Mouse (Mus musculus): ENCODE data around the gene E2f1. TPM values are rescaled to one million over a fixed set of nuclear protein-coding genes. Genes with fewer than 3 reads are reported as not detected.

Gene E2f1
- polyA plus RNA-seq, 1 experiment from 2014 or later, result 9.6 TPM

GRCm38 (mm10) chr2:154600586-154600985, 30.9 kb upstream of the E2f1 start:
- Histone ChIP-seq H3K27me3 (ENCODE audit: insufficient read depth, low read length) (no peaks in the 10 kb centered on the region), H3K4me2 (ENCODE audit: low read length) (no peak overlapping the region), H3K36me3 (ENCODE audit: insufficient read depth, low read length) (no peaks in the 10 kb centered on the region; the same call in 1 of the 2 replicates), H3K4me3 (replicated peaks; ENCODE audit: low read depth, low read length) (no peak overlapping the region), H3K9ac (ENCODE audit: low read depth, low read length) (no peak overlapping the region), H3K27ac (no peak overlapping the region), H3K9me3 (replicated peaks; ENCODE audit: low read length) (no peaks in the 10 kb centered on the region), H3K4me1 (replicated peaks; ENCODE audit: insufficient read depth, low read length) (peaks cover 13% of the 10 kb centered on the region; the same call in 1 of the 2 replicates)
- DNase-seq (ENCODE audit: low spot score), result no peak
- WGBS, result 73% methylated on average over 6 of the region's 6 CpGs
- no peak for ATAC-seq (replicated peaks; ENCODE audit: low FRiP score, low read depth)
- peak; percentile 41 for TF ChIP-seq CTCF (IDR thresholded peaks at IDR 0.05; ENCODE audit: low read depth)

- Histone ChIP-seq H3K4me3 (replicated peaks; ENCODE audit: low read depth, low read length) (no peak overlapping the region), H3K4me2 (ENCODE audit: low read length) (no peak overlapping the region), H3K36me3 (ENCODE audit: insufficient read depth, low read length) (peaks cover 14% of the 10 kb centered on the region), H3K9ac (ENCODE audit: low read depth, low read length) (no peak overlapping the region), H3K27ac (no peak overlapping the region), H3K27me3 (ENCODE audit: insufficient read depth, low read length) (no peaks in the 10 kb centered on the region), H3K9me3 (replicated peaks; ENCODE audit: low read length) (no peaks in the 10 kb centered on the region), H3K4me1 (replicated peaks; ENCODE audit: insufficient read depth, low read length) (0 out of 2 replicates have a peak, but pooled peaks cover under 1% of the 10 kb centered on the region)
- no peak for TF ChIP-seq CTCF (IDR thresholded peaks at IDR 0.05; ENCODE audit: low read depth)
- DNase-seq (ENCODE audit: low spot score) (no peak), ATAC-seq (replicated peaks; ENCODE audit: low FRiP score, low read depth) (no peak)
- WGBS, result 93% methylated on average over 3 of the region's 3 CpGs
These were observed 27.7 kb upstream of the E2f1 start for GRCm38 (mm10) chr2:154597399-154597798.

- H3K9ac ChIP-seq (ENCODE audit: low read depth, low read length), result no peak overlapping the region
- no peak overlapping the region for H3K4me2 ChIP-seq (ENCODE audit: low read length)
- DNase-seq (ENCODE audit: low spot score) (no peak), ATAC-seq (replicated peaks; ENCODE audit: low FRiP score, low read depth) (no peak)
- WGBS, result 61% methylated on average over 5 of the region's 5 CpGs
- H3K9me3 ChIP-seq (replicated peaks; ENCODE audit: low read length), result no peaks in the 10 kb centered on the region
- H3K27ac ChIP-seq, result no peak overlapping the region
- peaks cover 14% of the 10 kb centered on the region for H3K36me3 ChIP-seq (ENCODE audit: insufficient read depth, low read length)
- TF ChIP-seq CTCF (IDR thresholded peaks at IDR 0.05; ENCODE audit: low read depth), result no peak
- H3K4me1 ChIP-seq (replicated peaks; ENCODE audit: insufficient read depth, low read length), result no peaks in the 10 kb centered on the region
- H3K4me3 ChIP-seq (replicated peaks; ENCODE audit: low read depth, low read length), result no peak overlapping the region
- no peaks in the 10 kb centered on the region for H3K27me3 ChIP-seq (ENCODE audit: insufficient read depth, low read length)
These were observed 26.1 kb upstream of the E2f1 start for GRCm38 (mm10) chr2:154595775-154596174.

- no peak overlapping the region for H3K9ac ChIP-seq (ENCODE audit: low read depth, low read length)
- peak; percentile 69 for TF ChIP-seq CTCF (IDR thresholded peaks at IDR 0.05; ENCODE audit: low read depth)
- DNase-seq (ENCODE audit: low spot score), result peak; percentile 38
These were observed 23.3 kb upstream of the E2f1 start for GRCm38 (mm10) chr2:154593025-154593424.

GRCm38 (mm10) chr2:154591239-154591638, 21.5 kb upstream of the E2f1 start:
- H3K27me3 ChIP-seq (ENCODE audit: insufficient read depth, low read length), result no peaks in the 10 kb centered on the region
- H3K4me1 ChIP-seq (replicated peaks; ENCODE audit: insufficient read depth, low read length), result no peaks in the 10 kb centered on the region
- H3K9ac ChIP-seq (ENCODE audit: low read depth, low read length), result no peak overlapping the region
- H3K27ac ChIP-seq, result no peak overlapping the region
- peaks cover 19% of the 10 kb centered on the region for H3K36me3 ChIP-seq (ENCODE audit: insufficient read depth, low read length)
- DNase-seq (ENCODE audit: low spot score) (no peak), ATAC-seq (replicated peaks; ENCODE audit: low FRiP score, low read depth) (no peak)
- H3K4me3 ChIP-seq (replicated peaks; ENCODE audit: low read depth, low read length), result no peak overlapping the region
- no peak overlapping the region for H3K4me2 ChIP-seq (ENCODE audit: low read length)
- TF ChIP-seq CTCF (IDR thresholded peaks at IDR 0.05; ENCODE audit: low read depth), result no peak
- H3K9me3 ChIP-seq (replicated peaks; ENCODE audit: low read length), result no peaks in the 10 kb centered on the region
- 84% methylated on average over 3 of the region's 3 CpGs for whole genome bisulfite sequencing

More at GRCm38 (mm10) chr2:154593025-154593424, 23.3 kb upstream of the E2f1 start:
- 65% methylated on average over 3 of the region's 3 CpGs for WGBS
- Histone ChIP-seq H3K27ac (no peak overlapping the region), H3K4me1 (replicated peaks; ENCODE audit: insufficient read depth, low read length) (no peaks in the 10 kb centered on the region), H3K36me3 (ENCODE audit: insufficient read depth, low read length) (peaks cover 14% of the 10 kb centered on the region), H3K4me3 (replicated peaks; ENCODE audit: low read depth, low read length) (no peak overlapping the region), H3K27me3 (ENCODE audit: insufficient read depth, low read length) (no peaks in the 10 kb centered on the region), H3K9me3 (replicated peaks; ENCODE audit: low read length) (no peaks in the 10 kb centered on the region), H3K4me2 (ENCODE audit: low read length) (no peak overlapping the region)
- ATAC-seq (replicated peaks; ENCODE audit: low FRiP score, low read depth), result no peak

- H3K4me2 ChIP-seq (ENCODE audit: low read length), result no peak overlapping the region
- H3K36me3 ChIP-seq (ENCODE audit: insufficient read depth, low read length), result peaks cover 14% of the 10 kb centered on the region; the same call in 1 of the 2 replicates
- H3K4me3 ChIP-seq (replicated peaks; ENCODE audit: low read depth, low read length), result no peak overlapping the region
- no peak overlapping the region for H3K9ac ChIP-seq (ENCODE audit: low read depth, low read length)
- H3K9me3 ChIP-seq (replicated peaks; ENCODE audit: low read length), result no peaks in the 10 kb centered on the region
- no peak for TF ChIP-seq CTCF (IDR thresholded peaks at IDR 0.05; ENCODE audit: low read depth)
- H3K4me1 ChIP-seq (replicated peaks; ENCODE audit: insufficient read depth, low read length), result no peaks in the 10 kb centered on the region
- no peak overlapping the region for H3K27ac ChIP-seq
- no peak for ATAC-seq (replicated peaks; ENCODE audit: low FRiP score, low read depth)
- DNase-seq (ENCODE audit: low spot score), result no peak
- 87% methylated on average over 4 of the region's 4 CpGs for WGBS
- H3K27me3 ChIP-seq (ENCODE audit: insufficient read depth, low read length), result no peaks in the 10 kb centered on the region
These were observed 19.4 kb upstream of the E2f1 start for GRCm38 (mm10) chr2:154589051-154589450.

- peaks cover 5% of the 10 kb centered on the region; the same call in 1 of the 2 replicates for H3K36me3 ChIP-seq (ENCODE audit: insufficient read depth, low read length)
- H3K4me1 ChIP-seq (replicated peaks; ENCODE audit: insufficient read depth, low read length), result no peaks in the 10 kb centered on the region
- no peaks in the 10 kb centered on the region for H3K27me3 ChIP-seq (ENCODE audit: insufficient read depth, low read length)
- no peak overlapping the region for H3K27ac ChIP-seq
- H3K9ac ChIP-seq (ENCODE audit: low read depth, low read length), result no peak overlapping the region
- ATAC-seq (replicated peaks; ENCODE audit: low FRiP score, low read depth) (no peak), DNase-seq (ENCODE audit: low spot score) (peak; percentile 44)
- no peak overlapping the region for H3K4me2 ChIP-seq (ENCODE audit: low read length)
- H3K9me3 ChIP-seq (replicated peaks; ENCODE audit: low read length), result no peaks in the 10 kb centered on the region
- WGBS, result 76% methylated on average over 5 of the region's 5 CpGs
- TF ChIP-seq CTCF (IDR thresholded peaks at IDR 0.05; ENCODE audit: low read depth), result peak; percentile 68
- H3K4me3 ChIP-seq (replicated peaks; ENCODE audit: low read depth, low read length), result no peak overlapping the region
These were observed 16.7 kb upstream of the E2f1 start for GRCm38 (mm10) chr2:154586405-154586804.

All from kidney, postnatal 0 days (tissue).